Mouse (Mus musculus): ENCODE measurements around the gene Rbm24. TPM values are rescaled to one million over a fixed set of nuclear protein-coding genes. Genes with fewer than 3 reads are reported as not detected.
A peak's percentile ranks its signal among the peaks of the same experiment; 100 is the strongest.

The Rbm24 gene
- 5.0 and 5.2 TPM in 2 replicates for polyA plus RNA-seq (2012; rRNA removed)

- H3K27me3 ChIP-seq (ENCODE audit: control insufficient read depth, insufficient read depth, low read length) = no peaks in the 10 kb centered on the region
- H3K4me1 ChIP-seq (ENCODE audit: control insufficient read depth, insufficient read depth, low read length) = 0 out of 2 replicates have a peak, but pooled peaks cover 3% of the 10 kb centered on the region
- H3K27ac ChIP-seq (ENCODE audit: insufficient read depth, low read length) = no peak within 1 kb of the TSS
- TF ChIP-seq CTCF (IDR thresholded peaks at IDR 0.05; ENCODE audit: borderline replicate concordance, insufficient read depth, low read depth, low read length) (no peak), POLR2A (IDR thresholded peaks at IDR 0.05; ENCODE audit: borderline replicate concordance, insufficient read depth, low read length) (no peak)
- 3% methylated on average over 41 of the region's 41 CpGs for WGBS
- peak; percentile 31 to 40 for DNase-seq
- H3K4me3 ChIP-seq (replicated peaks; ENCODE audit: insufficient read depth, low read depth, low read length) = peak within 1 kb of the TSS; percentile 89
These were observed at the start of gene Rbm24 for GRCm38 (mm10) chr13:46418141-46418601. Gene Rbm24 (plus strand): TSS chr13:46418434.

- DNase-seq = no peak
- Histone ChIP-seq H3K4me3 (replicated peaks; ENCODE audit: insufficient read depth, low read depth, low read length) (no peak overlapping the region), H3K27me3 (ENCODE audit: control insufficient read depth, insufficient read depth, low read length) (no peaks in the 10 kb centered on the region), H3K27ac (ENCODE audit: insufficient read depth, low read length) (no peak overlapping the region), H3K4me1 (ENCODE audit: control insufficient read depth, insufficient read depth, low read length) (no peaks in the 10 kb centered on the region)
- WGBS = 84% methylated on average over 7 of the region's 7 CpGs
- TF ChIP-seq CTCF (IDR thresholded peaks at IDR 0.05; ENCODE audit: borderline replicate concordance, insufficient read depth, low read depth, low read length) (no peak), POLR2A (IDR thresholded peaks at IDR 0.05; ENCODE audit: borderline replicate concordance, insufficient read depth, low read length) (no peak)
These were observed 45.4 kb upstream of the Rbm24 start for GRCm38 (mm10) chr13:46372884-46373283.

GRCm38 (mm10) chr13:46375371-46375770 lies 42.9 kb upstream of the Rbm24 start:
- no peak for TF ChIP-seq CTCF (IDR thresholded peaks at IDR 0.05; ENCODE audit: borderline replicate concordance, insufficient read depth, low read depth, low read length)
- DNase-seq = no peak
- 69% methylated on average over 1 of the region's 1 CpGs for WGBS
- Histone ChIP-seq H3K4me3 (replicated peaks; ENCODE audit: insufficient read depth, low read depth, low read length) (no peak overlapping the region), H3K27ac (ENCODE audit: insufficient read depth, low read length) (no peak overlapping the region), H3K4me1 (ENCODE audit: control insufficient read depth, insufficient read depth, low read length) (no peaks in the 10 kb centered on the region), H3K27me3 (ENCODE audit: control insufficient read depth, insufficient read depth, low read length) (no peaks in the 10 kb centered on the region)

- Histone ChIP-seq H3K4me3 (replicated peaks; ENCODE audit: insufficient read depth, low read depth, low read length) (no peak overlapping the region), H3K4me1 (ENCODE audit: control insufficient read depth, insufficient read depth, low read length) (no peaks in the 10 kb centered on the region), H3K27ac (ENCODE audit: insufficient read depth, low read length) (no peak overlapping the region), H3K27me3 (ENCODE audit: control insufficient read depth, insufficient read depth, low read length) (no peaks in the 10 kb centered on the region)
- WGBS = 42% methylated on average over 8 of the region's 8 CpGs
- no peak for TF ChIP-seq POLR2A (IDR thresholded peaks at IDR 0.05; ENCODE audit: borderline replicate concordance, insufficient read depth, low read length)
- no peak for TF ChIP-seq CTCF (IDR thresholded peaks at IDR 0.05; ENCODE audit: borderline replicate concordance, insufficient read depth, low read depth, low read length)
- no peak for DNase-seq
These were observed 30.8 kb upstream of the Rbm24 start for GRCm38 (mm10) chr13:46387396-46387795.

GRCm38 (mm10) chr13:46391654-46392053 lies 26.6 kb upstream of the Rbm24 start:
- no peak for DNase-seq
- no peak overlapping the region for H3K27ac ChIP-seq (ENCODE audit: insufficient read depth, low read length)
- WGBS = 92% methylated on average over 1 of the region's 1 CpGs

GRCm38 (mm10) chr13:46392893-46393292 lies 25.3 kb upstream of the Rbm24 start:
- Histone ChIP-seq H3K4me3 (replicated peaks; ENCODE audit: insufficient read depth, low read depth, low read length) (no peak overlapping the region), H3K27ac (ENCODE audit: insufficient read depth, low read length) (no peak overlapping the region), H3K4me1 (ENCODE audit: control insufficient read depth, insufficient read depth, low read length) (no peaks in the 10 kb centered on the region), H3K27me3 (ENCODE audit: control insufficient read depth, insufficient read depth, low read length) (no peaks in the 10 kb centered on the region)
- DNase-seq = no peak
- WGBS = 41% methylated on average over 4 of the region's 4 CpGs
- no peak for TF ChIP-seq POLR2A (IDR thresholded peaks at IDR 0.05; ENCODE audit: borderline replicate concordance, insufficient read depth, low read length)
- no peak for TF ChIP-seq CTCF (IDR thresholded peaks at IDR 0.05; ENCODE audit: borderline replicate concordance, insufficient read depth, low read depth, low read length)

More at GRCm38 (mm10) chr13:46391654-46392053, 26.6 kb upstream of the Rbm24 start:
- no peaks in the 10 kb centered on the region for H3K4me1 ChIP-seq (ENCODE audit: control insufficient read depth, insufficient read depth, low read length)
- TF ChIP-seq POLR2A (IDR thresholded peaks at IDR 0.05; ENCODE audit: borderline replicate concordance, insufficient read depth, low read length) (no peak), CTCF (IDR thresholded peaks at IDR 0.05; ENCODE audit: borderline replicate concordance, insufficient read depth, low read depth, low read length) (no peak)
- no peaks in the 10 kb centered on the region for H3K27me3 ChIP-seq (ENCODE audit: control insufficient read depth, insufficient read depth, low read length)
- H3K4me3 ChIP-seq (replicated peaks; ENCODE audit: insufficient read depth, low read depth, low read length) = no peak overlapping the region

- no peak for TF ChIP-seq CTCF (IDR thresholded peaks at IDR 0.05; ENCODE audit: borderline replicate concordance, insufficient read depth, low read depth, low read length)
- no peak for TF ChIP-seq POLR2A (IDR thresholded peaks at IDR 0.05; ENCODE audit: borderline replicate concordance, insufficient read depth, low read length)
- Histone ChIP-seq H3K4me3 (replicated peaks; ENCODE audit: insufficient read depth, low read depth, low read length) (no peak overlapping the region), H3K27me3 (ENCODE audit: control insufficient read depth, insufficient read depth, low read length) (no peaks in the 10 kb centered on the region), H3K4me1 (ENCODE audit: control insufficient read depth, insufficient read depth, low read length) (no peaks in the 10 kb centered on the region), H3K27ac (ENCODE audit: insufficient read depth, low read length) (no peak overlapping the region)
- DNase-seq = peak; percentile 8 to 26
- WGBS = 39% methylated on average over 2 of the region's 2 CpGs
These were observed 24.3 kb upstream of the Rbm24 start for GRCm38 (mm10) chr13:46393936-46394335.

- Histone ChIP-seq H3K4me1 (ENCODE audit: control insufficient read depth, insufficient read depth, low read length) (no peaks in the 10 kb centered on the region), H3K4me3 (replicated peaks; ENCODE audit: insufficient read depth, low read depth, low read length) (no peak overlapping the region), H3K27me3 (ENCODE audit: control insufficient read depth, insufficient read depth, low read length) (no peaks in the 10 kb centered on the region), H3K27ac (ENCODE audit: insufficient read depth, low read length) (no peak overlapping the region)
- DNase-seq = no peak
- no peak for TF ChIP-seq POLR2A (IDR thresholded peaks at IDR 0.05; ENCODE audit: borderline replicate concordance, insufficient read depth, low read length)
- no peak for TF ChIP-seq CTCF (IDR thresholded peaks at IDR 0.05; ENCODE audit: borderline replicate concordance, insufficient read depth, low read depth, low read length)
- 85% methylated on average over 3 of the region's 3 CpGs for WGBS
These were observed 21.0 kb upstream of the Rbm24 start for GRCm38 (mm10) chr13:46397235-46397634.

All from cerebellum, adult 2 months (tissue).